Mouse (Mus musculus): Measurements from ENCODE around the gene Agxt.

GRCm38 (mm10) chr1:93161921-93162320 lies 26.9 kb downstream of the Agxt start:
- TF ChIP-seq CTCF (IDR thresholded peaks at IDR 0.05; ENCODE audit: low read depth, low read length) (no peak), POLR2A (IDR thresholded peaks at IDR 0.05; ENCODE audit: insufficient read depth, low read length) (no peak), EP300 (IDR thresholded peaks at IDR 0.05; ENCODE audit: insufficient read depth, low read depth, low read length) (no peak)

All from ES-Bruce4 (cell line).